Mouse (Mus musculus): Measurements from ENCODE around the gene Hoxc5.

DNA sequence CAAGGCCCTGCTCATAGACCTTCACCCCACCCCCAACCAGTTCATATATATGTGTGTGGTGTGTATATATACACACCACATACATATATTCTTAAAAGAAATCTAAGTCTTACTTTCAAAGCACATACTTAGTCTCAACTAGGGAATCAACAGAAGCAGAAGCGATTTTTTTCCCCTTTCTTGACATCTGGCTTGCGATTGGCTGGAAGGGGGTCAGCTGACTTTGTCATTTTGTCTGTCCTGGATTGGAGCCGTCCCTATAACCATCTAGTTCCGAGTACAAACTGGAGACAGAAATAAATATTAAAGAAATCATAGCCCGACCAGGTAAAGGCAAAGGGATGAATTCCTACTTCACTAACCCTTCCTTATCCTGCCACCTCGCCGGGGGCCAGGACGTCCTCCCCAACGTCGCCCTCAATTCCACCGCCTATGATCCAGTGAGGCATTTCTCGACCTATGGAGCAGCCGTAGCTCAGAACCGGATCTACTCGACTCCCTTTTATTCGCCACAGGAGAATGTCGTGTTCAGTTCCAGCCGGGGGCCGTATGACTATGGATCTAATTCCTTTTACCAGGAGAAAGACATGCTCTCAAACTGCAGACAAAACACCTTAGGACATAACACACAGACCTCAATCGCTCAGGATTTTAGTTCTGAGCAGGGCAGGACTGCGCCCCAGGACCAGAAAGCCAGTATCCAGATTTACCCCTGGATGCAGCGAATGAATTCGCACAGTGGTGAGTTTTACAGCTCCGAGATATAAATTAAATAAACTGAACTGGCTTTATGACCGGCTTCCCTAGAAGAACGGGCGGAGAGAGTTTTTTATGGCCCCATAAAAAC, 42.2 kb downstream of the Hoxc5 start:
- no peak for TF ChIP-seq CTCF (IDR thresholded peaks at IDR 0.05; ENCODE audit: insufficient read depth, low read depth, low read length)
- no peak for TF ChIP-seq POLR2A (IDR thresholded peaks at IDR 0.05; ENCODE audit: insufficient read depth, low read depth, low read length)
